Mouse (Mus musculus) heart, postnatal 0 days (tissue): ENCODE data around the gene Tulp4.

Experiments used
- CTCF ChIP-seq: IDR thresholded peaks from 2 replicates; pipeline ENCODE4 v1.5.1; 2016; ENCODE audit warnings: antibody characterized with exemption, control low read depth, low read depth
- EP300 ChIP-seq: IDR thresholded peaks from 2 replicates; pipeline ENCODE4 v1.6.1; 2016; ENCODE audit warnings: antibody characterized with exemption, low read depth

DNA sequence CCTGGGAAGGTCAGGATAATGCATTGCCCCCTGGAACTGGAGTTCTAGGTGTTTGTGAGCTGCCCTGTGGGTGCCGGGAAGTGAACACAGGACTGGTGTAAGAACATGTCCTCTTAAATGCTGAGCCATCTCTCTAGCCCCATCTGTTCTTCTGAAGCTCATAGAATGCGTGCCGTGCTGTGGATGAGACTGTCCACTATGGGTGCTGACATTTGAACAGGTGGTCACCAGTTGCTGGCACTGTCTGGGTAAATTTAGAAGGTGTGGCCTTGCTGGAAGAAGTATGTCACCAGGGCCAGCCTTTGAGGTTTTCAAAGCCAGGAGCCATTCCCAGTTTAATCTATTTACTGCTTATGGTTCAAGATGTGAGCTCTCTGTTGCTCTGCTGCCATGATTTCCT is 4.0 kb upstream of the Tulp4 start:
- TF ChIP-seq CTCF, result no peak
- no peak for TF ChIP-seq EP300
